22 mouse cellular contexts compared by ENCODE assay signal in the genomic region with DNA sequence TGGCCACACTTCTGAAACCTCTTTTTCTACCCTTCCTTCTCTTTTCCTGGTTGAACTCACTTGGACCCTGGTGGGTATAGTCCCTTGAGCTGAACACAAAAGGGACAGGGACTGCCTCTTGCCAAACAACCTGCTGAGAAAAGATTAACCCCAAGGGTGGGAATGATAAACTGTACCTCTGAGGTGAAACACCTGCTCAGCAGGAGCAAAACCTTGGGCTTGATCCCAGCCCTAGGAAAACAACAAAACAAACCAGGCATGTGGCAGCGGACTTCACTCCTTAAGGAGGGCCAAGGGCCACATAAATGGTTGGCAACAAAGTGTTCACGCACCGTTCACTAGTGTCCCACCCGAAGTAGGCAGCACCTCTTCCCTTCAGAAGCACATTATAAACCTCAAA. TPM values are rescaled to one million over a fixed set of nuclear protein-coding genes. Genes with fewer than 3 reads are reported as not detected.
DNase-seq lines count a peak whose midpoint lies in the region; ATAC-seq and TF ChIP-seq lines count a peak whose summit lies in the region.
"Had no signal": no experiment of that assay in that cellular context is flagged by ENCODE, and none has a peak within 500 bp of the region (broad histone marks: within the 10 kb centered on the region; RNA-seq: fewer than 3 reads in every experiment).

No protein-coding gene starts in this region.

- no peak overlapping the region for H3K4me3 ChIP-seq in kidney, adult 2 months (ENCODE audit: insufficient read depth, low read depth, low read length)
- H3K4me3 ChIP-seq in kidney, embryonic 16.5 days (ENCODE audit: low read length): no peak overlapping the region
- H3K4me3 ChIP-seq: embryonic facial prominence, embryonic 13.5 days; forebrain, embryonic 12.5 days; heart, adult 2 months; heart, embryonic 15.5 days had no signal

- no peak overlapping the region; the same call in 1 of the 2 replicates for H3K27ac ChIP-seq in kidney, adult 2 months (ENCODE audit: insufficient read depth, low read depth, low read length)
- H3K27ac ChIP-seq in kidney, embryonic 16.5 days (ENCODE audit: low read length): no peak overlapping the region
- H3K27ac ChIP-seq: embryonic facial prominence, embryonic 13.5 days; forebrain, embryonic 12.5 days; heart, adult 2 months; heart, embryonic 15.5 days; hindbrain, embryonic 14.5 days had no signal

- H3K9me3 ChIP-seq in kidney, embryonic 16.5 days (ENCODE audit: low read length): no peaks in the 10 kb centered on the region; the same call in 1 of the 2 replicates
- H3K9me3 ChIP-seq: embryonic facial prominence, embryonic 13.5 days; forebrain, embryonic 12.5 days; heart, embryonic 15.5 days had no signal

- no peak for TF ChIP-seq POLR2A in kidney, adult 2 months (IDR thresholded peaks at IDR 0.05; ENCODE audit: low read depth, low read length)

- no peak for TF ChIP-seq CTCF in kidney, adult 2 months (conservative IDR thresholded peaks at IDR 0.05; ENCODE audit: insufficient read depth, insufficient read length, low read depth, low read length)

- no peak overlapping the region for H3K9ac ChIP-seq in kidney, embryonic 16.5 days (replicated peaks; ENCODE audit: low read length)
- H3K9ac ChIP-seq: embryonic facial prominence, embryonic 13.5 days; forebrain, embryonic 12.5 days; forebrain, postnatal 0 days; heart, embryonic 15.5 days; hindbrain, embryonic 14.5 days had no signal

- H3K36me3 ChIP-seq in kidney, adult 2 months (ENCODE audit: control insufficient read depth, insufficient read depth, low read length): no peaks in the 10 kb centered on the region
- no peaks in the 10 kb centered on the region for H3K36me3 ChIP-seq in kidney, embryonic 16.5 days (ENCODE audit: insufficient read depth, low read length)
- H3K36me3 ChIP-seq: embryonic facial prominence, embryonic 13.5 days; forebrain, embryonic 12.5 days; heart, embryonic 15.5 days had no signal

- DNase-seq in kidney, adult 2 months: peak; percentile 64
- DNase-seq in kidney, postnatal 10 days: no peak
- DNase-seq in kidney, postnatal 14 days: peak; percentile 14
- DNase-seq in ZHBTc4 (ENCODE audit: low read depth, low spot score): peak; percentile 28
- DNase-seq in kidney, postnatal 36 days: peak; percentile 41 to 48
- no peak for DNase-seq in embryo, embryonic 10.5 days (ENCODE audit: low spot score)
- DNase-seq: adrenal gland, adult 8-10 months; adrenal gland, postnatal 36 days; cerebellum, adult 2 months; cerebellum, postnatal 14 days; forebrain, postnatal 0 days; gastrocnemius, postnatal 14 days; heart, adult 2 months; heart, postnatal 14 days had no signal

- WGBS in kidney, adult 2 months: 44% methylated on average over 4 of the region's 4 CpGs
- 63% methylated on average over 4 of the region's 4 CpGs for WGBS in kidney, embryonic 16.5 days

- no peak overlapping the region for H3K4me2 ChIP-seq in kidney, embryonic 16.5 days (replicated peaks; ENCODE audit: low read depth, low read length)
- H3K4me2 ChIP-seq: embryonic facial prominence, embryonic 13.5 days; forebrain, embryonic 12.5 days; heart, embryonic 11.5 days; heart, embryonic 15.5 days; hindbrain, embryonic 14.5 days had no signal

- H3K27me3 ChIP-seq in kidney, adult 2 months (replicated peaks; ENCODE audit: control insufficient read depth, insufficient read depth, low read length): no peaks in the 10 kb centered on the region
- H3K27me3 ChIP-seq in kidney, embryonic 16.5 days (ENCODE audit: insufficient read depth, low read length): no peaks in the 10 kb centered on the region
- H3K27me3 ChIP-seq: CH12.LX; embryonic facial prominence, embryonic 13.5 days; forebrain, embryonic 12.5 days; heart, embryonic 15.5 days; Patski had no signal

- 0 out of 2 replicates have a peak, but pooled peaks cover 4% of the 10 kb centered on the region for H3K4me1 ChIP-seq in kidney, adult 2 months (ENCODE audit: control insufficient read depth, insufficient read depth, low read length)
- no peaks in the 10 kb centered on the region for H3K4me1 ChIP-seq in kidney, embryonic 16.5 days (ENCODE audit: insufficient read depth, low read length)
- H3K4me1 ChIP-seq: embryonic facial prominence, embryonic 13.5 days; forebrain, embryonic 12.5 days; heart, embryonic 15.5 days had no signal

- no peak for ATAC-seq in kidney, embryonic 16.5 days (ENCODE audit: low FRiP score, low TSS enrichment)
- ATAC-seq: forebrain, postnatal 0 days; Patski had no signal

RNA-seq across cellular contexts. Expression of gene Tfrc, which starts 49.2 kb away (rescaled TPM):
- 7.9 and 12.0 TPM in 2 replicates for polyA plus RNA-seq in kidney, adult 2 months (2012; rRNA removed)
- polyA plus RNA-seq in kidney, embryonic 16.5 days (2015; fragmentation: Nextera tagmentation; extraction: Ambion mirVana): 46.5 and 48.5 TPM in 2 replicates

Comparison
In these comparisons a context has a peak if more than half of its experiments do, and no peak if none do; other contexts are left out.
1. DNase-seq: peak in kidney, adult 2 months (single experiment), kidney, postnatal 14 days (single experiment), ZHBTc4 (single experiment) and kidney, postnatal 36 days (2 of 2); none in kidney, postnatal 10 days (single experiment) and embryo, embryonic 10.5 days (single experiment).